Mouse (Mus musculus): ENCODE data around the gene Tfap2a. TPM values are rescaled to one million over a fixed set of nuclear protein-coding genes. Genes with fewer than 3 reads are reported as not detected.

Tfap2a gene
- polyA plus RNA-seq, 1 experiment from 2014 or later = 2.4 TPM

- no peak for ATAC-seq (ENCODE audit: low FRiP score, low TSS enrichment)
- H3K9me3 ChIP-seq (ENCODE audit: low read length) = no peaks in the 10 kb centered on the region
- H3K27me3 ChIP-seq (ENCODE audit: insufficient read depth, low read length) = peaks cover 96% of the 10 kb centered on the region
- H3K27ac ChIP-seq (ENCODE audit: low read length) = peak overlapping the region; percentile 44
- H3K9ac ChIP-seq (replicated peaks; ENCODE audit: low read length) = peak overlapping the region; percentile 43
- peak overlapping the region; percentile 63 for H3K4me2 ChIP-seq (replicated peaks; ENCODE audit: low read depth, low read length)
- peak overlapping the region; percentile 41 for H3K4me3 ChIP-seq (ENCODE audit: low read length)
- 3% methylated on average over 17 of the region's 17 CpGs for WGBS
- peaks cover 25% of the 10 kb centered on the region for H3K4me1 ChIP-seq (ENCODE audit: insufficient read depth, low read length)
- H3K36me3 ChIP-seq (ENCODE audit: insufficient read depth, low read length) = no peaks in the 10 kb centered on the region
Observed at GRCm38 (mm10) chr13:40735416-40736106, 2.6 kb downstream of the Tfap2a start.

- Histone ChIP-seq H3K36me3 (ENCODE audit: insufficient read depth, low read length) (no peaks in the 10 kb centered on the region), H3K9ac (replicated peaks; ENCODE audit: low read length) (peak overlapping the region; percentile 33; the same call in 1 of the 2 replicates), H3K4me3 (ENCODE audit: low read length) (peak overlapping the region; percentile 62), H3K9me3 (ENCODE audit: low read length) (no peaks in the 10 kb centered on the region), H3K4me2 (replicated peaks; ENCODE audit: low read depth, low read length) (peak overlapping the region; percentile 63), H3K4me1 (ENCODE audit: insufficient read depth, low read length) (peaks cover 29% of the 10 kb centered on the region), H3K27me3 (ENCODE audit: insufficient read depth, low read length) (peaks cover 93% of the 10 kb centered on the region), H3K27ac (ENCODE audit: low read length) (peak overlapping the region; percentile 16; the same call in 1 of the 2 replicates)
- ATAC-seq (ENCODE audit: low FRiP score, low TSS enrichment) = no peak
- under 1% methylated on average over 33 of the region's 33 CpGs for WGBS
Observed at GRCm38 (mm10) chr13:40734316-40734965, 3.7 kb downstream of the Tfap2a start.

GRCm38 (mm10) chr13:40733542-40734151 is 4.5 kb downstream of the Tfap2a start:
- peak; percentile 43 for ATAC-seq (ENCODE audit: low FRiP score, low TSS enrichment)
- Histone ChIP-seq H3K4me3 (ENCODE audit: low read length) (peak overlapping the region; percentile 62), H3K27me3 (ENCODE audit: insufficient read depth, low read length) (peaks cover 92% of the 10 kb centered on the region), H3K9ac (replicated peaks; ENCODE audit: low read length) (peak overlapping the region; percentile 76), H3K9me3 (ENCODE audit: low read length) (no peaks in the 10 kb centered on the region), H3K36me3 (ENCODE audit: insufficient read depth, low read length) (no peaks in the 10 kb centered on the region), H3K4me1 (ENCODE audit: insufficient read depth, low read length) (peaks cover 29% of the 10 kb centered on the region), H3K4me2 (replicated peaks; ENCODE audit: low read depth, low read length) (peak overlapping the region; percentile 63), H3K27ac (ENCODE audit: low read length) (peak overlapping the region; percentile 69)
- WGBS = 0% methylated on average over 34 of the region's 38 CpGs

- Histone ChIP-seq H3K27ac (ENCODE audit: low read length) (peak overlapping the region; percentile 69), H3K27me3 (ENCODE audit: insufficient read depth, low read length) (peaks cover 92% of the 10 kb centered on the region), H3K4me1 (ENCODE audit: insufficient read depth, low read length) (peaks cover 25% of the 10 kb centered on the region), H3K9me3 (ENCODE audit: low read length) (no peaks in the 10 kb centered on the region), H3K36me3 (ENCODE audit: insufficient read depth, low read length) (no peaks in the 10 kb centered on the region), H3K4me3 (ENCODE audit: low read length) (peak overlapping the region; percentile 62), H3K4me2 (replicated peaks; ENCODE audit: low read depth, low read length) (peak overlapping the region; percentile 63), H3K9ac (replicated peaks; ENCODE audit: low read length) (peak overlapping the region; percentile 76)
- no peak for ATAC-seq (ENCODE audit: low FRiP score, low TSS enrichment)
- under 1% methylated on average over 30 of the region's 30 CpGs for WGBS
Observed at GRCm38 (mm10) chr13:40732816-40733541, 5.2 kb downstream of the Tfap2a start.

- Histone ChIP-seq H3K27ac (ENCODE audit: low read length) (peak overlapping the region; percentile 9; the same call in 1 of the 2 replicates), H3K4me1 (ENCODE audit: insufficient read depth, low read length) (peaks cover 22% of the 10 kb centered on the region), H3K36me3 (ENCODE audit: insufficient read depth, low read length) (no peaks in the 10 kb centered on the region), H3K4me2 (replicated peaks; ENCODE audit: low read depth, low read length) (peak overlapping the region; percentile 63), H3K27me3 (ENCODE audit: insufficient read depth, low read length) (peaks cover 89% of the 10 kb centered on the region), H3K9ac (replicated peaks; ENCODE audit: low read length) (peak overlapping the region; percentile 76), H3K4me3 (ENCODE audit: low read length) (peak overlapping the region; percentile 62), H3K9me3 (ENCODE audit: low read length) (no peaks in the 10 kb centered on the region)
- ATAC-seq (ENCODE audit: low FRiP score, low TSS enrichment) = no peak
- 0% methylated on average over 11 of the region's 11 CpGs for whole genome bisulfite sequencing
Observed at GRCm38 (mm10) chr13:40732085-40732484, 6.1 kb downstream of the Tfap2a start.

GRCm38 (mm10) chr13:40731179-40731841 is 6.9 kb downstream of the Tfap2a start:
- WGBS = under 1% methylated on average over 70 of the region's 74 CpGs
- H3K27ac ChIP-seq (ENCODE audit: low read length) = peak overlapping the region; percentile 75
- H3K4me2 ChIP-seq (replicated peaks; ENCODE audit: low read depth, low read length) = peak overlapping the region; percentile 63
- peak overlapping the region; percentile 62 for H3K4me3 ChIP-seq (ENCODE audit: low read length)
- no peaks in the 10 kb centered on the region for H3K36me3 ChIP-seq (ENCODE audit: insufficient read depth, low read length)
- peaks cover 22% of the 10 kb centered on the region for H3K4me1 ChIP-seq (ENCODE audit: insufficient read depth, low read length)
- H3K27me3 ChIP-seq (ENCODE audit: insufficient read depth, low read length) = peaks cover 87% of the 10 kb centered on the region
- peak; percentile 59 for ATAC-seq (ENCODE audit: low FRiP score, low TSS enrichment)
- H3K9ac ChIP-seq (replicated peaks; ENCODE audit: low read length) = peak overlapping the region; percentile 76
- no peaks in the 10 kb centered on the region for H3K9me3 ChIP-seq (ENCODE audit: low read length)

- 0 out of 2 replicates have a peak, but pooled peaks have one; percentile 22 for ATAC-seq (ENCODE audit: low FRiP score, low TSS enrichment)
- H3K9ac ChIP-seq (replicated peaks; ENCODE audit: low read length) = peak overlapping the region; percentile 76
- no peaks in the 10 kb centered on the region for H3K36me3 ChIP-seq (ENCODE audit: insufficient read depth, low read length)
- H3K4me1 ChIP-seq (ENCODE audit: insufficient read depth, low read length) = peaks cover 22% of the 10 kb centered on the region
- peaks cover 86% of the 10 kb centered on the region for H3K27me3 ChIP-seq (ENCODE audit: insufficient read depth, low read length)
- H3K4me3 ChIP-seq (ENCODE audit: low read length) = peak overlapping the region; percentile 62
- H3K4me2 ChIP-seq (replicated peaks; ENCODE audit: low read depth, low read length) = peak overlapping the region; percentile 63
- H3K27ac ChIP-seq (ENCODE audit: low read length) = peak overlapping the region; percentile 83
- under 1% methylated on average over 34 of the region's 41 CpGs for WGBS
- no peaks in the 10 kb centered on the region for H3K9me3 ChIP-seq (ENCODE audit: low read length)
Observed at GRCm38 (mm10) chr13:40730651-40731178, 7.5 kb downstream of the Tfap2a start.

- ATAC-seq (ENCODE audit: low FRiP score, low TSS enrichment) = no peak
- H3K36me3 ChIP-seq (ENCODE audit: insufficient read depth, low read length) = no peaks in the 10 kb centered on the region
- peak overlapping the region; percentile 64 for H3K9ac ChIP-seq (replicated peaks; ENCODE audit: low read length)
- H3K27me3 ChIP-seq (ENCODE audit: insufficient read depth, low read length) = peaks cover 86% of the 10 kb centered on the region
- H3K4me2 ChIP-seq (replicated peaks; ENCODE audit: low read depth, low read length) = peak overlapping the region; percentile 63
- H3K4me1 ChIP-seq (ENCODE audit: insufficient read depth, low read length) = peaks cover 22% of the 10 kb centered on the region
- no peaks in the 10 kb centered on the region for H3K9me3 ChIP-seq (ENCODE audit: low read length)
- peak overlapping the region; percentile 62 for H3K4me3 ChIP-seq (ENCODE audit: low read length)
- whole genome bisulfite sequencing = under 1% methylated on average over 52 of the region's 52 CpGs
- peak overlapping the region; percentile 83; the same call in 1 of the 2 replicates for H3K27ac ChIP-seq (ENCODE audit: low read length)
Observed at GRCm38 (mm10) chr13:40729592-40730431, 8.4 kb downstream of the Tfap2a start.
